Mouse (Mus musculus): ENCODE measurements around the gene Sirt6.

- TF ChIP-seq POLR2A (IDR thresholded peaks at IDR 0.05; ENCODE audit: low read depth, low read length): no peak
- no peak for TF ChIP-seq CTCF (conservative IDR thresholded peaks at IDR 0.05; ENCODE audit: insufficient read depth, insufficient read length, low read depth, low read length)
Observed at GRCm38 (mm10) chr10:81597137-81597950, 30.3 kb downstream of the Sirt6 start.

All from kidney, adult 2 months (tissue).